Mouse (Mus musculus) erythroblast, embryonic 14.5 days (primary cell): Measurements from ENCODE around the gene Sigirr.

Experiments
- GATA1 ChIP-seq: IDR thresholded peaks from 2 replicates; pipeline ENCODE4 v1.6.1; 2012; ENCODE audit warnings: low read length, inconsistent platforms, mixed read lengths
- TAL1 ChIP-seq: IDR thresholded peaks from 3 replicates; pipeline ENCODE4 v1.6.1; 2012; ENCODE audit warnings: low read length, inconsistent platforms, mixed read lengths

DNA sequence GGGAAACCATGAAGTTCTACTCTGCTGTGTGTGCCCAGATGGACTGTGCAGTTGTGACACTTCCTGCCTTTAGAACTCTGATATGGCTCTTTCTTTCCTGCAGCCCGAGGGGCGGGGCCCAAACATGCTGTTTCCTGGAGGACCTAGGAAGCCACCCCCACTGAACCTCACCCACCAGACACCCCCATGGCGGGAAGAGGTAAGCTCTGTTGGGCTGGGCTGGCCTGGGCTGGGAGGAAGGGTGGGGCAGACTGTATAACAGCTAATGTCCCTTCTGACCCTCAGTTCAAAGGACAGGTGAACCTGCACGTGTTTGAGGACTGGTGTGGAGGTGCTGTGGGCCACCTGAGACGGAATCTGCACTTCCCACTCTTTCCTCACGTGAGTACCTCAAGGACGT is 36.2 kb downstream of the Sigirr start:
- no peak for TF ChIP-seq TAL1
- TF ChIP-seq GATA1 = no peak
